9 mouse cellular contexts compared by ENCODE assay signal in the genomic region with DNA sequence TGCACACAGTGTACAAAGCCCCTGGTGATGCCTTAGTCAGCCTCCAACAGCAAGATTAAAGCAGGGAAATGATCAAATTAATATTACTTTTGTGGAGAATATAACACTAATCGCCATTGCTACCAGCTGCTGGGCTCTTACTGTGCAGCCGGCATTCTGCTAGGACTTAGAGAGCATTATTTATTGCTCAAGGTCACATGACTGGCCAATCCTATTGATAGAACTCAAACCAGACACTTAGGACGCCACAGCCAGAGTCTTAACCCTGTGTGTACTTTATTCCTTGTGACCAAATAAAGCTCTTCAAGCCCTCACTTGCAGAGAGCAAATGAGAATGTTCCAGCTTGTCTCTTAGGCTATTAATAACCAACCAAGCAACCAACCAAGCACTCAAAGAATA.
DNase-seq lines count a peak whose midpoint lies in the region; ATAC-seq and TF ChIP-seq lines count a peak whose summit lies in the region.
"Had no signal": no experiment of that assay in that cellular context is flagged by ENCODE, and none has a peak within 500 bp of the region (broad histone marks: within the 10 kb centered on the region; RNA-seq: fewer than 3 reads in every experiment).

No protein-coding gene starts in this region.

- no peak overlapping the region for H3K4me2 ChIP-seq in lung, embryonic 14.5 days
- no peak overlapping the region for H3K4me2 ChIP-seq in neural tube, embryonic 14.5 days (ENCODE audit: low read depth, low read length)

- H3K27me3 ChIP-seq in lung, embryonic 14.5 days (ENCODE audit: insufficient read depth, low read length), result no peaks in the 10 kb centered on the region
- H3K27me3 ChIP-seq in neural tube, embryonic 14.5 days (ENCODE audit: control insufficient read depth, insufficient read depth, low read length), result no peaks in the 10 kb centered on the region

- peak; percentile 38; the same call in 1 of the 2 replicates for ATAC-seq in lung, embryonic 14.5 days (ENCODE audit: insufficient read depth)
- peak; percentile 76; the same call in 1 of the 2 replicates for ATAC-seq in neural tube, embryonic 14.5 days (ENCODE audit: low read depth)

- H3K9me3 ChIP-seq in lung, embryonic 14.5 days (ENCODE audit: low read depth, low read length), result no peaks in the 10 kb centered on the region
- no peaks in the 10 kb centered on the region for H3K9me3 ChIP-seq in neural tube, embryonic 14.5 days (ENCODE audit: control insufficient read depth, low read length)

- TF ChIP-seq CTCF in lung, embryonic 14.5 days (IDR thresholded peaks at IDR 0.05; ENCODE audit: low read depth), result no peak

- no peaks in the 10 kb centered on the region for H3K4me1 ChIP-seq in lung, embryonic 14.5 days (ENCODE audit: insufficient read depth)
- H3K4me1 ChIP-seq in neural tube, embryonic 14.5 days (ENCODE audit: control insufficient read depth, insufficient read depth, low read length), result peaks cover 7% of the 10 kb centered on the region; the same call in 1 of the 2 replicates

- H3K36me3 ChIP-seq in lung, embryonic 14.5 days (ENCODE audit: insufficient read depth), result no peaks in the 10 kb centered on the region
- H3K36me3 ChIP-seq in neural tube, embryonic 14.5 days (ENCODE audit: control insufficient read depth, insufficient read depth, low read length), result no peaks in the 10 kb centered on the region

- H3K27ac ChIP-seq in lung, embryonic 14.5 days (ENCODE audit: low read depth), result peak overlapping the region; percentile 56; the same call in 1 of the 2 replicates
- H3K27ac ChIP-seq in neural tube, embryonic 14.5 days (ENCODE audit: low read depth, low read length), result 0 out of 2 replicates have a peak overlapping the region, but pooled peaks have one; percentile 18

- 16% methylated on average over 3 of the region's 3 CpGs for WGBS in lung, embryonic 14.5 days
- 10% methylated on average over 3 of the region's 3 CpGs for WGBS in neural tube, embryonic 14.5 days

- no peak overlapping the region for H3K4me3 ChIP-seq in lung, embryonic 14.5 days (ENCODE audit: low read depth, low read length)
- no peak overlapping the region for H3K4me3 ChIP-seq in neural tube, embryonic 14.5 days (ENCODE audit: low read depth, low read length)

- DNase-seq in adrenal gland, adult (ENCODE audit: inconsistent age in 2 of 2, low spot score in 1 of 2), result peak; percentile 12 to 62
- no peak for DNase-seq in adrenal gland, postnatal 25 days
- DNase-seq in lung, embryonic 14.5 days, result peak; percentile 29
- DNase-seq in lung, postnatal 25 days (ENCODE audit: low spot score), result no peak
- DNase-seq in heart, postnatal 4 days, result peak; percentile 28
- no peak for DNase-seq in layer of hippocampus, postnatal 14 days (ENCODE audit: low spot score in 2 of 2)
- DNase-seq in cerebellum, postnatal 36 days, result no peak
- DNase-seq: right cerebral cortex, postnatal 4 days had no signal

- no peak overlapping the region for H3K9ac ChIP-seq in lung, embryonic 14.5 days
- no peak overlapping the region for H3K9ac ChIP-seq in neural tube, embryonic 14.5 days (replicated peaks; ENCODE audit: low read depth, low read length)

Comparison
In these comparisons a context has a peak if more than half of its experiments do, and no peak if none do; other contexts are left out.
1. DNase-seq: peak in adrenal gland, adult (2 of 2), lung, embryonic 14.5 days (single experiment) and heart, postnatal 4 days (single experiment); none in adrenal gland, postnatal 25 days (single experiment), lung, postnatal 25 days (single experiment), layer of hippocampus, postnatal 14 days (0 of 2) and cerebellum, postnatal 36 days (0 of 2).